Mouse (Mus musculus): ENCODE data around the gene Smc4.

DNA sequence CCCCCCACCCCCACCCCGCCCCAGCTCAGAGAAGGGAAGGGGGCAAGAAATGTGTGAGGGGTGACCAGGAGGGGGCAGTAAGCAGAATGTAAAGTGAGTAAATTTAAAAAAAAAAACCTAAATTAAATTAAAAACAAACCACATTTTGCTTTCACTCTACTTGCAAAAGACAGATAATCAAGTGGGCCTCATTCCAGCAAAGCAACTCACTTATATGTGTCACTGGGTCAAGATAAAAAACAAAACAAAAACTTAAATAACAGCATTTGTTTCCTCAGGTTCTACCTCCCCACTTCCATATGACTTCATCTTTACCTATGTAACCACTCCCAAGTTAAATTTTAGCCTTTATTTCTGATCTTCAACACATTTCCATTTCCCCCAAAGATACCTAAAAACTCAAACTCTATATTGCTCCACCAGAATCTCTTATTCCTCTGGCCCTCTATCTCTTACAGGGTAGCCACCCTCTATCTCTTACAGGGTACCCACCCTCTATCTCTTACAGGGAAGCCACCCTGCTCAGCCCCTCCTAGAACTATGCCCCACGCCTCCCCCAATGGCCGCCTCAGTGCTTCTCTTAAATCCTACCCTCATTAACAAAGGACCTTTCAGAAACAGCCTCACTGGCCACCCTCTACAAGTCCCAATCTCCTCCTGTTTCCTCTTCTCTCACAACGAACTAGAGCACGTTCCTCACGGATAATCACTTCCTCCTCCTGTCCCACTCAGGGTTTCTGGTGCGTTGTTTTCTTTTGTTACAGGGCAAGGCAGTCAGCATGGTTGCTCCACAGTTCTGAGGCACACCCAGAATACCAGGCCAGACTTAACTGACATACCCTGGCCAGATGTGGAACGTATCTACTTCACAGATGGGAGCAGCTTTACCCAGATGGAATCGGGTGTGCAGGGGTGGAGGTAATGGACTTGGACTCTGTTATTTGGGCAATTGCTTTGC is 28.7 kb upstream of the Smc4 start:
- TF ChIP-seq CTCF (IDR thresholded peaks at IDR 0.05; ENCODE audit: low read depth, low read length) (no peak), POLR2A (IDR thresholded peaks at IDR 0.05; ENCODE audit: insufficient read depth, low read length) (no peak), EP300 (IDR thresholded peaks at IDR 0.05; ENCODE audit: insufficient read depth, low read depth, low read length) (no peak)

Data from ES-Bruce4 (cell line).